Mouse (Mus musculus): ENCODE measurements around the gene Nsfl1c.
A peak's percentile ranks its signal among the peaks of the same experiment; 100 is the strongest.
"Not testable (repeated sequence)": the region's sequence is repeated elsewhere in the genome, so short reads cannot be mapped to it uniquely, and the experiment has no call there.

The Nsfl1c gene

DNA sequence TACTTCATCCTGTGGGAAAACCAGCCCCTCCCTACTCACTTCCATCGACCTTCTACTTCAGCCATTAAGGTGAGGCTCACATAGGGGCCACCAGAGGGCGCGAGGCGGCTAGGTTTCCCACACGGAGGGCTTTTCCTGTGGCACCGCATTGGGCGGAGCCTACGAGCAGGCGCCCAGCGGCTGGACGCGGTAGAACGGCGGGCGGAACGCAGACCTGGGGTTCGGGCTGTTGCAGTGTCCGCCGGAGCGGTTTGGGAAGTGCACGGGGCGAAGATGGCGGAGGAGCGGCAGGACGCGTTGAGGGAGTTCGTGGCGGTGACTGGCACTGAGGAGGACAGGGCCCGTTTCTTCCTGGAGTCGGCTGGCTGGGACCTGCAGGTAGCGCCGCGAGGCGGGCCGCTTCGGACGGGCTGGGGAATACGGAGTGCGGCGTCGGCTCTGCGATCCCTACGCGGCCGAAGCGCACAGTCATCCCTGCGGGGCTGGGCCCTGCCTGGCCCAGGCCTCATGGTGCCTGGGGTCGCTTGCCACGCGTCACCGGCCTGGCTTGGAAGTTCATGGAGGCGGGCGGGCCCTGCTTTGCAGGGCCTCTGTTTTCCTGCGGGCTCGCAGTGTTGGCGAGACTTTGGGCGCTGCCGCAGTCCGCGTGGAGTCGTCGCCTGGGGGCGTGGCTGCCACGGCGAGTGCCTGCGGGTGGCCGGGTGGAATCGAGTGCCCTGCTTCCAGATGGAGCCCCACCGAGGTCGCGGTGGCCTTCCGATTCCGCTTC, at the start of gene Nsfl1c:
Nsfl1c (plus strand) TSS at position 148 of the 769 bp plus-strand sequence.
- peak; percentile 94 for DNase-seq

DNA sequence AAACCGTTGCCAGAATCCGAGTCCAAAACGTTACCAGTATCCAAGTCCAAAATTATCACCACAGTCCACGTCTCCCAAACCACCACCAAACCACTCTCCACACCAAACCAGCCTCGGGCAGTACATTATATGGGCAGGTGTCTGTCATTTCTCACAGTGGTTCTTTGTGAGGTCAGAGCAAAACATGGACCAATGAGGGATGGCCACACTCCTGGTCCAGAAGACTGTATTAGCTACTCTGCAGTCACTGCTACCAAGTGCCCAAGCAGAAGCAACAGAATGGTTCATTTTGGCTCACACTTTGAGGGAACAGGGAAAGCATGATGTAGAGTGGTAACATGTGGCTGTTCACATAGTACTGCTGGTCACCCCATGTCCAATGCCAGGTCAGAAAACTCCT, 17.9 kb upstream of the Nsfl1c start, which contains the start of gene 4921509C19Rik:
4921509C19Rik (minus strand) TSS at position 101 of the 400 bp plus-strand sequence.
- DNase-seq = not testable (repeated sequence)

DNA sequence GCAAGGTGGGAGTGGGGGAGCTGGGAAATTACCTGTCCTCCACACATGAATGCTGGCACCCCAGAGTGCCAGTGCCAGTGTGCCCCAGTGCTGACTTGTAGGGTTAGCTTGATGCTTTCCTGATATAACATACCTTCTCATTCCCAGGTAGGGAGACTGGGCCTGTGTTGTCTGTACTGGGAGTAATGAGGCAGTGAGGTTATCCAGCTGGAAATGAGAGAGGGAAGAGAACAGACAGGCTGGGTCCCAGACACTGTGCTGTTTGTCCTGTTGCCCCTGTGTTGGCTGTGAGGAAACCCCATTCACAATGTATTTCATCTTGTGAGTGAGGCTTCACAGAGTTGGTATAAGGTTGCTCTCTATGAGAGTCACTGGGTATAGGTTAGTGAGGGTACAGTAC, 7.5 kb upstream of the Nsfl1c start:
- DNase-seq = no peak

GRCm38 (mm10) chr2:151498358-151498757, 4.4 kb downstream of the Nsfl1c start:
- DNase-seq = no peak

- DNase-seq = no peak
These were observed 6.5 kb downstream of the Nsfl1c start for GRCm38 (mm10) chr2:151500442-151501007.

GRCm38 (mm10) chr2:151504226-151504625, 10.2 kb downstream of the Nsfl1c start:
- DNase-seq = no peak

GRCm38 (mm10) chr2:151512199-151512598, 18.2 kb downstream of the Nsfl1c start:
- peak; percentile 21 for DNase-seq

DNA sequence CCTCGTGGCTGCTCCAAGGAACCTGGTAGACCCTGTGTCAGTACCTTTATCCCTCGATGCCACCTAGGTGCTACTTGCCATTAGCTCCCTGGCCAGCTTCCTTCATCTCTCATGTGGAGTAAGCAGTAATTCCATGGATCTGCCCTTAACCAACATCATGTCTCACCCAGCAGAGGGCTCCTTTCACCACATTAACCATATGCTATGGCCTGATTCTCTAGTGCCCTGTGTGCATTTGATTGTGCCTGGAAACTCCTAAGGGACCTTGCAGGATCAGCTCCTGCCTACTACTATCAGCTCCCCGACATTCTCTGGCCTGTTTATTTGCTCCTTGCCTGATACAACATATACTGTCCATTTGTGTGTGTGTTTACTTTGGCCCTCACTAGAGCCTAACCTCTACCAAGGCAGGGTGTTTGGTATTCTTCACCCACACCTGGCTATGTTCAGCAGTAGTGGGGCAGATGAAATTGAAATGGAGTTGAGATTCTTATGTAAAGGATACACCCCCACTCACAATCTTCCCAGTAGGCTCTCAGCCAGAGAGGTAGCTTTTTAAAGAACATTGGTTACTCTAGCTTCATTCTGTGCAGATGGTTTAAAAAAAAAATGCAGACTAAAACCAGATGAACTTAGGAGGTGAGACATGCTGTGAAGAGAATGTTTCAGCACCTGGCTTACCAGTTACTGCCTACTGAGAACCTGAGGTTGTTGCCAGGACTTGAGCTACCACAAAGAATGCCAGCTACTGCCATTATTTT, 19.7 kb downstream of the Nsfl1c start:
- no peak for DNase-seq

DNA sequence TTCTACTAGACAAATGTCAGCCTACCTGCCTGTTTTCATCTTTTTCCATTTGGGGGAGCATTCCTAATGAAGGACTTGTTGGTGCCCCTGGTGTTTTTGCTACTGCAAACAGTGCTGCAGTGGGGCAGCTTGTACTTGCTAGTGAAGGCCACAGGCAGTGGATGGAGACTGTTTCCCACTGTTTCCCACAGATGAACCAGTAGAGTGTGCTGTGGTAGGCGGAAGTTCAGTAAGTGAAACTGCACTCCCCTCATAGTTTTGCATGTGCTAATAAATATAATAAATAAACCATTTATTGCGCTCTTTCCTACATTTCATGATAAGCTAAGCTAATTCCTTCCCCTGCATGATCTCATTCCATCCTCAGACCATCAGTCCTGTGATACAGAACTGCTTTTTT, 25.0 kb downstream of the Nsfl1c start:
- no peak for DNase-seq

DNA sequence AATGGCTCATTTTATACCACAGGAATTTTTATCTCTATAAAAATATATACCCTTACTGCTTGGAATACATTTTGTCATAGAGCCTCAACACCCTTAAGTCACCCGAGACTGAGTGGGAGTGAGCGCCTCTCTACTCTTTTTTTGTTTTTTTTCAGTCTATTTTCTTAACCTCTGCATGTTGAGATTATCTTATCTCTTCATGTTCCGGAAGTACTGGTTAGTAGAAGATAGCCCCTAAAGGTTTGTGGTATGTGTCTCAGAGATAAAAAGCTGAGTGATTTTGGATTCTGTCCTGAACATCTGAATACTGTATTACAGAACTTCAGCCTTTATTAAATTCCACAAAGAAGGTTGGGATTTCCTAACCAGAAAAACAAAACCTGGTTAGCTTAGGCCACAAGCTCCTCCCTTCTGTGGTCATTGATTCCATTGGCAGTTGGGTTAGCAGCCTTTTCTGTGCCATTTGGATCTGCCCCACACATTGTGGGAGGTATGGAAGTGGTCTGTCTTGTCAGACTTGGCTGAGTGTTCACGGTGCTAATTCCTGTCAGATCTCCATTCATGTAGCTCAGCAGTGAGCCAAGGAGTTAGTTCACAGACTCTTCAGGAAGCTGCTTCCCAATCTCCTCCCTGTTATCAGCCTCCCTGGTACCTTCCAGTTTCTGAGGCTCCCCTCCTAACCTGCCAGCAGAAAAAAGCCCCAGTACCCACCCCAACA, 30.5 kb downstream of the Nsfl1c start:
- no peak for DNase-seq

GRCm38 (mm10) chr2:151525520-151525919, 31.5 kb downstream of the Nsfl1c start:
- DNase-seq = no peak

- DNase-seq = no peak
These were observed 34.1 kb downstream of the Nsfl1c start for GRCm38 (mm10) chr2:151528066-151528465.

GRCm38 (mm10) chr2:151529169-151529568, 35.2 kb downstream of the Nsfl1c start:
- no peak for DNase-seq

- no peak for DNase-seq
These were observed 36.6 kb downstream of the Nsfl1c start for GRCm38 (mm10) chr2:151530378-151531230.

DNA sequence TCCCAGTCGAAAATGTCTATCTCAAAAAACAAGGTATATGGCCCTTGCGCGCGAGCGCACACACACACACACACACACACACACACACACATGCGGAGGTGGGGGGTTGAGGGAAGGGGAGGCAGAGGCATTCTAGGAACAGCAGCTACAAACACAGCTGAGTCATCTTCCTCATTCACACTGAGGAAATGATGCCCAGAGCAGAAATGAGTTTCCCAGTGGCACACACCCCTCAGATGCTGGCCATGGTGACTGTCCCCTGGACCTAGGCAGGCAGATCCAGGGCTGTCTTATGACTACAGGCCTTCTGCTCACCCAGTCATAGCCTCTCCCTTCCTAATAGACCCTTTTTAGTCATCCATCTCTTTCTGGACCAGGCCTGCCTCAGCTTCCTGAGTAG, 39.6 kb downstream of the Nsfl1c start:
- no peak for DNase-seq

DNA sequence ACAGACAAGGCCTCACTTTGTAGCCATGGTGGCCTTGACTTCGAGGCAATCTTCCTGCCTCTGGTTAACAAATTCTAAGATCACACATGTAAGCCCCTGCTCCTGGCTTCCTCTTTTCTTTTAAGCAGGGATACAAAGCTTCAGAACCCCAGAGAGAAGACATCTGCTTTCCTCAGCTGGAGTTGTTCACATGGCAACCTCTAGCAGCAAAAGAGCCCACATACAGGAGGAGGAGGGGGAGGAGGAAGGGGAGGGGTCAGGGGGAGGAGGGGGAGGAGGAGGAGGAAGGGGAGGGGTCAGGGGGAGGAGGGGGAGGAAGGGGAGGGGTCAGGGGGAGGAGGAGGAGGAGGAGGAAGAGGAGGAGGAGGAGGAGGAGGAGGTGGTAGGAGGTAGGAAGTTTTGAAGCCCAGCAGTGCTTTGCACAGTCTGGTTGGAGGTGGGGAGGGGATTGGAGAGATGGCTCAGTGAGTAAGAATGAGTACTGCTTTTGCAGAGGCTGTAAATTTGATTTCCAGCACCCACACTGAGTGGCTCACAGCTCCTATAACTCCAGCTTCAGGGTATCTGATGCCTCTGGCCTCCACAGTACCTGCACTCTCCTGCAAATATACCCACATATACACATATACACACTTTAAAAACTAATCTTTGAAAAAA, 42.1 kb downstream of the Nsfl1c start:
- DNase-seq = no peak

DNA sequence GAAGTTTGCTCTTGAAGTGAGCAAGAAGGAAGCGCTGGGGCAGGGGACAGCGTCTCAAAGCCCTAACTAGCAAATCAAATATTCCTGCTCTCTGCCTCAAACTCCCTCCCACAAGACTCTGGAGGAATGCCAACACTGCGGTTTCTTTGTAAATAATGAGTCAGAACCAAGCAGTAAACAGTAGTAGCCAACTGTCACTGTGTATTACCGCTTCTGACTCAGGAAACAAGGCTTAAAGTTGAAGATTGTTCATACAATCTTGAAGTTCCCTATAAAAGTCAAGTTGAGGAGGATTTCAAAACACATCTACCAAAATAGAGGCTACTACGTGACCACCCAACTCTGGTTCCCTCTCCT, 42.6 kb downstream of the Nsfl1c start:
- DNase-seq = no peak

GRCm38 (mm10) chr2:151538646-151539045, 44.7 kb downstream of the Nsfl1c start:
- no peak for DNase-seq

DNA sequence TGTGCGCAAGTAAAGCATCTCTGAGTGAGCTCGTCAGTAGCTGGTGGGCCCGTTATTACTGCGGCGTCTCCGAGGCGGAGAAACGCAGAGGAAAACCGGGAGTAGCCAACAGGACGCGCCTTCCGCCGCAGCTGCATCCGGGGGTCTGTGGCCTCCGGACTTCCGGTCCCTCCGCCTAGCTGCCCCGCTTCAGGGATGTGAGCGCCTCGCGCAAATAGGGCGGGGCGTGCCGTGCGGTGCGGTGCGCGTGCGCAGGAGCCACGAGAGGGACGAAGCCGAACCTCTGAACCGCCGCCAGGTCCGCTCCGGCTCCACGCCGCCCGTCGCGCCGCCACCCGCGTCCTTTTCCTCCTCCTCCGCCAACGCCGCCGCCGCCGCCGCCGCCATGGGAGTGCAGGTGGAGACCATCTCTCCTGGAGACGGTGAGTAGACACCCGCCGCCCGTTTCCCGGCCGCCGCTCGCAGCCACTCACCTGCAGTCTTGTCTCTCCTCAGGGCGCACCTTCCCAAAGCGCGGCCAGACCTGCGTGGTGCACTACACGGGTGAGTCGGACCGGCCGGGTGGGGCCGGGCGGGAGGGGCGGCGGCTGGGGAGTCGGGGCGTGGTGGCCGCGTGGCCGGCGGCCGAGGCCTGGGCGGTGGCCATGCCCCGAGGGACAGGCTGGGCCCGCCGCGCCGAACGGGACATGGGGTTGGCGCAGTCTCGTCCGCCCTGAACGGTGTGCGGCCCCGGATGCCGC, 48.5 kb downstream of the Nsfl1c start, which contains the start of gene Fkbp1a:
Fkbp1a (plus strand) TSS at position 161 of the 740 bp plus-strand sequence.
- DNase-seq = peak; percentile 98

- DNase-seq = peak; percentile 25
These were observed 49.3 kb downstream of the Nsfl1c start for GRCm38 (mm10) chr2:151543063-151543895.
